Comparison of ENCODE assay signal across 9 mouse cellular contexts in genomic region chr11:24100449-24101070, GRCm38 (mm10). TPM values are rescaled to one million over a fixed set of nuclear protein-coding genes. Genes with fewer than 3 reads are reported as not detected.
DNase-seq lines count a peak whose midpoint lies in the region; ATAC-seq and TF ChIP-seq lines count a peak whose summit lies in the region.
"Had no signal": no experiment of that assay in that cellular context is flagged by ENCODE, and none has a peak within 500 bp of the region (broad histone marks: within the 10 kb centered on the region; RNA-seq: fewer than 3 reads in every experiment).

No protein-coding gene starts in this region.

- 51% methylated on average over 4 of the region's 4 CpGs for WGBS in limb, embryonic 15.5 days
- WGBS in stomach, postnatal 0 days: 55% methylated on average over 4 of the region's 4 CpGs

- H3K9me3 ChIP-seq in limb, embryonic 15.5 days: no peaks in the 10 kb centered on the region
- H3K9me3 ChIP-seq in stomach, postnatal 0 days (ENCODE audit: control insufficient read depth, low read length): no peaks in the 10 kb centered on the region

- no peak for TF ChIP-seq CTCF in stomach, postnatal 0 days (IDR thresholded peaks at IDR 0.05; ENCODE audit: low read depth)

- H3K4me3 ChIP-seq in limb, embryonic 15.5 days: no peak overlapping the region
- H3K4me3 ChIP-seq in stomach, postnatal 0 days (ENCODE audit: low read depth, low read length): no peak overlapping the region

- H3K36me3 ChIP-seq in limb, embryonic 15.5 days: no peaks in the 10 kb centered on the region
- no peaks in the 10 kb centered on the region for H3K36me3 ChIP-seq in stomach, postnatal 0 days (ENCODE audit: control insufficient read depth, insufficient read depth, low read length)

- H3K27me3 ChIP-seq in limb, embryonic 15.5 days: no peaks in the 10 kb centered on the region
- no peaks in the 10 kb centered on the region for H3K27me3 ChIP-seq in stomach, postnatal 0 days (ENCODE audit: control insufficient read depth, insufficient read depth, low read length)

- no peak overlapping the region for H3K9ac ChIP-seq in limb, embryonic 15.5 days
- H3K9ac ChIP-seq in stomach, postnatal 0 days (ENCODE audit: low read length): no peak overlapping the region

- ATAC-seq in limb, embryonic 15.5 days (ENCODE audit: insufficient number of reproducible peaks, low FRiP score, low TSS enrichment, low read depth): no peak
- ATAC-seq in stomach, postnatal 0 days (ENCODE audit: low FRiP score, low TSS enrichment): peak; percentile 56; the same call in 1 of the 2 replicates

- no peak overlapping the region for H3K4me2 ChIP-seq in limb, embryonic 15.5 days
- H3K4me2 ChIP-seq in stomach, postnatal 0 days (replicated peaks; ENCODE audit: low read depth): 0 out of 2 replicates have a peak overlapping the region, but pooled peaks have one; percentile 14

- peak overlapping the region; percentile 59 for H3K27ac ChIP-seq in limb, embryonic 15.5 days
- 0 out of 2 replicates have a peak overlapping the region, but pooled peaks have one; percentile 56 for H3K27ac ChIP-seq in stomach, postnatal 0 days (replicated peaks)

- DNase-seq in heart, adult 11 months: peak; percentile 64
- DNase-seq in heart, postnatal 25 days (ENCODE audit: low spot score): no peak
- peak; percentile 33 for DNase-seq in spleen, adult 12 weeks (ENCODE audit: low spot score)
- DNase-seq in spleen, adult 18-20 months: no peak
- no peak for DNase-seq in stomach, postnatal 0 days (ENCODE audit: low spot score)
- no peak for DNase-seq in gastrocnemius, postnatal 14 days
- DNase-seq in kidney, postnatal 10 days: no peak

- no peak for TF ChIP-seq EP300 in stomach, postnatal 0 days (optimal IDR thresholded peaks at IDR 0.05)

- intact Hi-C loops in heart, postnatal 25 days (cut with DNase I): no loop called here
- intact Hi-C loops in gastrocnemius, postnatal 14 days (cut with DNase I; ENCODE audit: low total_unique reads): no loop called here

- peaks cover 69% of the 10 kb centered on the region for H3K4me1 ChIP-seq in limb, embryonic 15.5 days
- H3K4me1 ChIP-seq in stomach, postnatal 0 days (replicated peaks; ENCODE audit: control insufficient read depth, insufficient read depth): peaks cover 6% of the 10 kb centered on the region; the same call in 1 of the 2 replicates

RNA-seq across cellular contexts. Expression of gene Bcl11a, which starts 22.7 kb away (rescaled TPM):
- 1 to 10 TPM; 4.2 to 4.7 TPM for total RNA-seq in heart, postnatal 25 days (2021)
- polyA plus RNA-seq in limb, embryonic 15.5 days (2015; fragmentation: Nextera tagmentation; extraction: Ambion mirVana): 52.1 and 60.9 TPM in 2 replicates
- polyA plus RNA-seq in stomach, postnatal 0 days (2015; fragmentation: Nextera tagmentation; extraction: Ambion mirVana): 10.5 and 11.7 TPM in 2 replicates
- under 1 TPM; 0.04 to 0.18 TPM for total RNA-seq in gastrocnemius, postnatal 14 days (2021)

RNA-seq across cellular contexts. Expression of gene A830031A19Rik, which starts 25.7 kb away (rescaled TPM):
- total RNA-seq in heart, postnatal 25 days (2021): not detected
- polyA plus RNA-seq in limb, embryonic 15.5 days (2015; fragmentation: Nextera tagmentation; extraction: Ambion mirVana): 0.20 TPM in 1 of 2 replicates, not detected in the other
- 0.27 TPM in 1 of 2 replicates, not detected in the other for polyA plus RNA-seq in stomach, postnatal 0 days (2015; fragmentation: Nextera tagmentation; extraction: Ambion mirVana)
- total RNA-seq in gastrocnemius, postnatal 14 days (2021): not detected
- polyA plus RNA-seq: testis, adult 2 months had no signal

Comparison
In these comparisons a context has a peak if more than half of its experiments do, and no peak if none do; other contexts are left out.
1. DNase-seq: peak in heart, adult 11 months (single experiment) and spleen, adult 12 weeks (single experiment); none in heart, postnatal 25 days (single experiment), spleen, adult 18-20 months (0 of 2), stomach, postnatal 0 days (single experiment), gastrocnemius, postnatal 14 days (single experiment) and kidney, postnatal 10 days (single experiment).
2. RNA of gene Bcl11a, which starts 22.7 kb away (total RNA-seq): 4.2 to 4.7 TPM in heart, postnatal 25 days; 0.04 to 0.18 TPM in gastrocnemius, postnatal 14 days; every median in the first group is over 4 times any median in the second.